10 mouse cellular contexts compared by ENCODE assay signal in genomic region chr10:110921890-110922289, GRCm38 (mm10). TPM values are rescaled to one million over a fixed set of nuclear protein-coding genes. Genes with fewer than 3 reads are reported as not detected.
DNase-seq lines count a peak whose midpoint lies in the region; ATAC-seq and TF ChIP-seq lines count a peak whose summit lies in the region.
"Had no signal": no experiment of that assay in that cellular context is flagged by ENCODE, and none has a peak within 500 bp of the region (broad histone marks: within the 10 kb centered on the region; RNA-seq: fewer than 3 reads in every experiment).

No protein-coding gene starts in this region.

- no peaks in the 10 kb centered on the region for H3K36me3 ChIP-seq in heart, embryonic 16.5 days (ENCODE audit: control insufficient read depth, insufficient read depth)
- no peaks in the 10 kb centered on the region for H3K36me3 ChIP-seq in embryonic facial prominence, embryonic 13.5 days
- H3K36me3 ChIP-seq in hindbrain, postnatal 0 days (ENCODE audit: insufficient read depth, low read length) = no peaks in the 10 kb centered on the region
- no peaks in the 10 kb centered on the region for H3K36me3 ChIP-seq in midbrain, embryonic 15.5 days (replicated peaks)

- peak overlapping the region; percentile 93 for H3K4me3 ChIP-seq in heart, embryonic 16.5 days (ENCODE audit: low read length)
- peak overlapping the region; percentile 72 for H3K4me3 ChIP-seq in embryonic facial prominence, embryonic 13.5 days
- no peak overlapping the region for H3K4me3 ChIP-seq in hindbrain, postnatal 0 days (ENCODE audit: low read length)
- H3K4me3 ChIP-seq in midbrain, embryonic 15.5 days = no peak overlapping the region

- DNase-seq in heart, postnatal 10 days = no peak
- no peak for DNase-seq in hindbrain, postnatal 0 days (ENCODE audit: low spot score)
- DNase-seq in cerebellum, adult 18-20 months = no peak
- no peak for DNase-seq in adrenal gland, adult 8-10 months
- no peak for DNase-seq in spleen, adult 18-20 months
- DNase-seq: adrenal gland, adult 2 months had no signal

- H3K4me2 ChIP-seq in heart, embryonic 16.5 days (ENCODE audit: low read depth, low read length) = peak overlapping the region; percentile 91
- H3K4me2 ChIP-seq in embryonic facial prominence, embryonic 13.5 days = peak overlapping the region; percentile 90
- peak overlapping the region; percentile 87 for H3K4me2 ChIP-seq in hindbrain, postnatal 0 days (ENCODE audit: low read depth, low read length)
- peak overlapping the region; percentile 85 for H3K4me2 ChIP-seq in midbrain, embryonic 15.5 days

- no peaks in the 10 kb centered on the region for H3K27me3 ChIP-seq in heart, embryonic 16.5 days (ENCODE audit: control insufficient read depth, insufficient read depth, low read length)
- H3K27me3 ChIP-seq in embryonic facial prominence, embryonic 13.5 days = no peaks in the 10 kb centered on the region
- H3K27me3 ChIP-seq in hindbrain, postnatal 0 days (ENCODE audit: insufficient read depth, low read length) = no peaks in the 10 kb centered on the region
- H3K27me3 ChIP-seq in midbrain, embryonic 15.5 days (replicated peaks) = no peaks in the 10 kb centered on the region

- WGBS in heart, embryonic 16.5 days = 37% methylated on average over 3 of the region's 3 CpGs
- 67% methylated on average over 3 of the region's 3 CpGs for WGBS in embryonic facial prominence, embryonic 13.5 days
- 79% methylated on average over 3 of the region's 3 CpGs for WGBS in hindbrain, postnatal 0 days
- 72% methylated on average over 3 of the region's 3 CpGs for WGBS in midbrain, embryonic 15.5 days

- no peak for ATAC-seq in heart, embryonic 16.5 days (replicated peaks; ENCODE audit: extremely low read depth, insufficient read depth, low FRiP score)
- no peak for ATAC-seq in embryonic facial prominence, embryonic 13.5 days (ENCODE audit: insufficient number of reproducible peaks, insufficient read depth, low FRiP score, low TSS enrichment, low read depth)
- no peak for ATAC-seq in hindbrain, postnatal 0 days
- ATAC-seq in midbrain, embryonic 15.5 days (replicated peaks) = no peak

- H3K27ac ChIP-seq in heart, embryonic 16.5 days (ENCODE audit: low read length) = peak overlapping the region; percentile 24; the same call in 1 of the 2 replicates
- no peak overlapping the region for H3K27ac ChIP-seq in embryonic facial prominence, embryonic 13.5 days
- H3K27ac ChIP-seq in hindbrain, postnatal 0 days = no peak overlapping the region
- H3K27ac ChIP-seq in midbrain, embryonic 15.5 days = no peak overlapping the region
- H3K27ac ChIP-seq: macrophage had no signal

- H3K9ac ChIP-seq in heart, embryonic 16.5 days (ENCODE audit: low read length) = peak overlapping the region; percentile 93
- peak overlapping the region; percentile 38; the same call in 1 of the 2 replicates for H3K9ac ChIP-seq in embryonic facial prominence, embryonic 13.5 days
- no peak overlapping the region for H3K9ac ChIP-seq in hindbrain, postnatal 0 days (replicated peaks; ENCODE audit: low read length)
- H3K9ac ChIP-seq in midbrain, embryonic 15.5 days = no peak overlapping the region

- H3K4me1 ChIP-seq in heart, embryonic 16.5 days (ENCODE audit: control insufficient read depth, insufficient read depth, low read length) = peaks cover 44% of the 10 kb centered on the region
- peaks cover 51% of the 10 kb centered on the region for H3K4me1 ChIP-seq in embryonic facial prominence, embryonic 13.5 days
- H3K4me1 ChIP-seq in hindbrain, postnatal 0 days (ENCODE audit: insufficient read depth, low read length) = peaks cover 1% of the 10 kb centered on the region
- peaks cover 18% of the 10 kb centered on the region for H3K4me1 ChIP-seq in midbrain, embryonic 15.5 days

- TF ChIP-seq CTCF in hindbrain, postnatal 0 days (IDR thresholded peaks at IDR 0.05; ENCODE audit: low read depth) = no peak

- intact Hi-C loops in heart, postnatal 10 days (cut with DNase I) = no loop called here

- 0 out of 2 replicates have a peak, but pooled peaks cover 2% of the 10 kb centered on the region for H3K9me3 ChIP-seq in heart, embryonic 16.5 days (replicated peaks; ENCODE audit: control insufficient read depth, low read length)
- H3K9me3 ChIP-seq in embryonic facial prominence, embryonic 13.5 days = no peaks in the 10 kb centered on the region
- H3K9me3 ChIP-seq in hindbrain, postnatal 0 days (ENCODE audit: low read length) = no peaks in the 10 kb centered on the region
- H3K9me3 ChIP-seq in midbrain, embryonic 15.5 days = no peaks in the 10 kb centered on the region

RNA-seq across cellular contexts. Expression of gene Csrp2, which starts 2.3 kb away (rescaled TPM):
- 394 and 432 TPM in 2 replicates for polyA plus RNA-seq in heart, embryonic 16.5 days (2015; fragmentation: Nextera tagmentation; extraction: Ambion mirVana)
- total RNA-seq in heart, postnatal 10 days (2021) = 100 to 1,000 TPM; 155 to 161 TPM
- 149 and 155 TPM in 2 replicates for polyA plus RNA-seq in embryonic facial prominence, embryonic 13.5 days (2015; fragmentation: Nextera tagmentation; extraction: Ambion mirVana)
- total RNA-seq in hindbrain, postnatal 0 days (2014; rRNA removed) = 43.2 and 76.3 TPM in 2 replicates
- polyA plus RNA-seq in hindbrain, postnatal 0 days (2015; fragmentation: Nextera tagmentation; extraction: Ambion mirVana) = 81.1 and 99.6 TPM in 2 replicates
- 109 and 111 TPM in 2 replicates for polyA plus RNA-seq in midbrain, embryonic 15.5 days (2015; fragmentation: Nextera tagmentation; extraction: Ambion mirVana)
- 100 to 1,000 TPM; 103 to 164 (median 133) TPM for total RNA-seq in adrenal gland, adult 8-10 months (2022)

Comparison
In these comparisons a context has a peak if more than half of its experiments do, and no peak if none do; other contexts are left out.
1. H3K4me3 ChIP-seq: peak in heart, embryonic 16.5 days (single experiment) and embryonic facial prominence, embryonic 13.5 days (single experiment); none in hindbrain, postnatal 0 days (single experiment) and midbrain, embryonic 15.5 days (single experiment).
2. H3K9ac ChIP-seq: peak in heart, embryonic 16.5 days (single experiment) and embryonic facial prominence, embryonic 13.5 days (single experiment); none in hindbrain, postnatal 0 days (single experiment) and midbrain, embryonic 15.5 days (single experiment).
3. Peak in every context shown above with its lines, with median percentiles within 50 percentile points of each other: H3K4me2 ChIP-seq.